Mouse (Mus musculus): ENCODE data around the gene Lims1.

The Lims1 gene

GRCm38 (mm10) chr10:58392435-58392834, 69.2 kb downstream of the Lims1 start:
- WGBS: 38% methylated on average over 4 of the region's 4 CpGs

- 52% methylated on average over 7 of the region's 7 CpGs for WGBS
These were observed 70.1 kb downstream of the Lims1 start for GRCm38 (mm10) chr10:58393026-58394014.

GRCm38 (mm10) chr10:58394170-58394569, 70.9 kb downstream of the Lims1 start:
- 59% methylated on average over 10 of the region's 10 CpGs for WGBS

- WGBS: 86% methylated on average over 4 of the region's 4 CpGs
These were observed 72.0 kb downstream of the Lims1 start for GRCm38 (mm10) chr10:58395315-58395714.

GRCm38 (mm10) chr10:58395723-58396122, 72.5 kb downstream of the Lims1 start:
- WGBS: 82% methylated on average over 2 of the region's 2 CpGs

GRCm38 (mm10) chr10:58396600-58396999, 73.3 kb downstream of the Lims1 start:
- 29% methylated on average over 3 of the region's 3 CpGs for WGBS

- WGBS: 93% methylated on average over 8 of the region's 8 CpGs
These were observed 75.7 kb downstream of the Lims1 start for GRCm38 (mm10) chr10:58398941-58399340.

GRCm38 (mm10) chr10:58401838-58402237, 78.6 kb downstream of the Lims1 start:
- 32% methylated on average over 3 of the region's 3 CpGs for WGBS

GRCm38 (mm10) chr10:58404639-58405038, 81.4 kb downstream of the Lims1 start:
- 51% methylated on average over 6 of the region's 6 CpGs for WGBS

GRCm38 (mm10) chr10:58405285-58405948, 82.2 kb downstream of the Lims1 start:
- WGBS: 58% methylated on average over 4 of the region's 4 CpGs

GRCm38 (mm10) chr10:58405949-58406305, 82.7 kb downstream of the Lims1 start:
- WGBS: 73% methylated on average over 2 of the region's 2 CpGs

- 92% methylated on average over 4 of the region's 4 CpGs for WGBS
These were observed 89.1 kb downstream of the Lims1 start for GRCm38 (mm10) chr10:58412331-58412730.

GRCm38 (mm10) chr10:58416702-58417101, 93.4 kb downstream of the Lims1 start:
- 75% methylated on average over 3 of the region's 3 CpGs for WGBS

GRCm38 (mm10) chr10:58418290-58418971, 95.2 kb downstream of the Lims1 start:
- 72% methylated on average over 10 of the region's 10 CpGs for WGBS

GRCm38 (mm10) chr10:58427930-58428329, 104.7 kb downstream of the Lims1 start:
- WGBS: 93% methylated on average over 2 of the region's 2 CpGs

- WGBS: 6% methylated on average over 9 of the region's 9 CpGs
These were observed 122.6 kb downstream of the Lims1 start for GRCm38 (mm10) chr10:58445850-58446249.

- under 1% methylated on average over 91 of the region's 91 CpGs for WGBS
These were observed 123.4 kb downstream of the Lims1 start, which contains the start of gene Ranbp2 for GRCm38 (mm10) chr10:58446384-58447279. Gene Ranbp2, plus strand, starts transcription at chr10:58446920.

- WGBS: under 1% methylated on average over 32 of the region's 32 CpGs
These were observed 124.1 kb downstream of the Lims1 start for GRCm38 (mm10) chr10:58447280-58447781.

- 74% methylated on average over 1 of the region's 1 CpGs for WGBS
These were observed 128.9 kb downstream of the Lims1 start for GRCm38 (mm10) chr10:58452185-58452584.

GRCm38 (mm10) chr10:58459896-58460295, 136.6 kb downstream of the Lims1 start:
- WGBS: 96% methylated on average over 1 of the region's 1 CpGs
